Mouse (Mus musculus): ENCODE data around the gene Pabpc1l. TPM values are rescaled to one million over a fixed set of nuclear protein-coding genes. Genes with fewer than 3 reads are reported as not detected.

The Pabpc1l gene
- polyA plus RNA-seq, 1 experiment from 2014 or later, result 1.5 TPM

Other genes with a start within 250 kb of the Pabpc1l start
- 0.29 and 0.34 TPM in 2 replicates for gene Ccn5, start 204.6 kb upstream of the Pabpc1l start, polyA plus RNA-seq (2016; fragmentation: Nextera tagmentation; extraction: Ambion mirVana)
- not detected in 2 replicates for gene Kcnk15, start 171.8 kb upstream of the Pabpc1l start, polyA plus RNA-seq (2016; fragmentation: Nextera tagmentation; extraction: Ambion mirVana)
- 1.1 TPM in 2 replicates for gene Rims4, start 106.8 kb upstream of the Pabpc1l start, polyA plus RNA-seq (2016; fragmentation: Nextera tagmentation; extraction: Ambion mirVana)
- gene Ywhab, start 30.5 kb upstream of the Pabpc1l start, polyA plus RNA-seq (2016; fragmentation: Nextera tagmentation; extraction: Ambion mirVana), result 308 and 317 TPM in 2 replicates
- gene Stk4, start 44.9 kb downstream of the Pabpc1l start, polyA plus RNA-seq (2016; fragmentation: Nextera tagmentation; extraction: Ambion mirVana), result 38.8 and 39.8 TPM in 2 replicates
- gene Tomm34, start 45.7 kb downstream of the Pabpc1l start, polyA plus RNA-seq (2016; fragmentation: Nextera tagmentation; extraction: Ambion mirVana), result 59.4 and 59.9 TPM in 2 replicates
- not detected in 2 replicates for gene Kcns1, start 145.7 kb downstream of the Pabpc1l start, polyA plus RNA-seq (2016; fragmentation: Nextera tagmentation; extraction: Ambion mirVana)
- gene Wfdc5, start 157.3 kb downstream of the Pabpc1l start, polyA plus RNA-seq (2016; fragmentation: Nextera tagmentation; extraction: Ambion mirVana), result not detected in 2 replicates
- not detected in 2 replicates for gene Wfdc12, start 165.2 kb downstream of the Pabpc1l start, polyA plus RNA-seq (2016; fragmentation: Nextera tagmentation; extraction: Ambion mirVana)
- gene Wfdc15a, start 174.7 kb downstream of the Pabpc1l start, polyA plus RNA-seq (2016; fragmentation: Nextera tagmentation; extraction: Ambion mirVana), result not detected in 2 replicates
- not detected in 2 replicates for gene Wfdc15b, start 196.2 kb downstream of the Pabpc1l start, polyA plus RNA-seq (2016; fragmentation: Nextera tagmentation; extraction: Ambion mirVana)
- gene Svs2, start 213.0 kb downstream of the Pabpc1l start, polyA plus RNA-seq (2016; fragmentation: Nextera tagmentation; extraction: Ambion mirVana), result not detected in 2 replicates
- gene Svs3b, start 231.2 kb downstream of the Pabpc1l start, polyA plus RNA-seq (2016; fragmentation: Nextera tagmentation; extraction: Ambion mirVana), result not detected in 2 replicates